Mouse (Mus musculus): ENCODE measurements around the gene Eif2b5.

DNA sequence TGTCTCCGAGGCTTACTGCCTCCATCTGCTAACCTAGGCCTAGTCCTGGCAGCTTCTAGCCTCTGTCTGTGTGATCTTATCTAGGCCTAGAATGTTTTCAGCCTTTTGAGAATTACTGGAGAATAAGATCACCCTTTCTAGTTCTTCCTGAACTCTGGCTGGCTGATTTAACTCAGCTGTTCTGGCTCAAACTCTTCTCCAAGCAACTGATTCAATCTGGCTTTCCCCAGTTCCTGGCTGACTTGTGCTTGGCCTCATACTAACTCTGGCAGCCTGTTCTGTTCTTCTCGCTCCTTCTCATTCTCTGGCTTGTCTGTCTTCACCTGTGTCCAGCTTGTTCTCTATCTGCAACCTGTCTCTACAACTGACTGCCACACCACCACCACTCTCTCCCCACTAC is 7.3 kb upstream of the Eif2b5 start:
- TF ChIP-seq MAX (IDR thresholded peaks at IDR 0.05) = no peak
- TF ChIP-seq CTCF (IDR thresholded peaks at IDR 0.05; ENCODE audit: control insufficient read depth, insufficient read depth, insufficient read length) = no peak
- no peak for TF ChIP-seq USF1 (IDR thresholded peaks at IDR 0.05; ENCODE audit: low read depth)
- no peak for TF ChIP-seq MYOD1 (IDR thresholded peaks at IDR 0.05; ENCODE audit: control insufficient read depth, insufficient read length, low read depth)
- no peak for TF ChIP-seq CEBPB (IDR thresholded peaks at IDR 0.05; ENCODE audit: low read depth)
- no peak for TF ChIP-seq MYOG (IDR thresholded peaks at IDR 0.05; ENCODE audit: control insufficient read depth, extremely low read depth, insufficient read length)
